Mouse (Mus musculus) embryonic facial prominence, embryonic 10.5 days (tissue): ENCODE results near the gene Sap18b. TPM values are rescaled to one million over a fixed set of nuclear protein-coding genes. Genes with fewer than 3 reads are reported as not detected.
"Not testable (repeated sequence)": the region's sequence is repeated elsewhere in the genome, so short reads cannot be mapped to it uniquely, and the experiment has no call there.

Source experiments
- DNase-seq: peaks from one replicate; pipeline ENCODE4 v3.0.0-alpha.2; 2017; ENCODE audit warnings: low spot score
- H3K27ac ChIP-seq: fragments of 300-500 bp; sonication (generic); replicated peaks from 2 replicates; pipeline ENCODE4 v1.5.1; 2016; ENCODE audit warnings: mild to moderate bottlenecking
- H3K27me3 ChIP-seq: fragments of 300-500 bp; sonication (generic); replicated peaks from 2 replicates; pipeline ENCODE4 v1.6.1; 2016; ENCODE audit warnings: low read depth, mild to moderate bottlenecking; ENCODE audit not compliant: poor library complexity, severe bottlenecking
- H3K36me3 ChIP-seq: fragments of 300-500 bp; sonication (generic); replicated peaks from 2 replicates; pipeline ENCODE4 v1.6.1; 2016; ENCODE audit warnings: mild to moderate bottlenecking, moderate library complexity
- H3K4me1 ChIP-seq: fragments of 300-500 bp; sonication (generic); 2 replicates; pipeline ENCODE4 v1.6.1; 2016
- H3K4me3 ChIP-seq: fragments of 300-500 bp; sonication (generic); 2 replicates; pipeline ENCODE4 v1.5.1; 2016; ENCODE audit warnings: mild to moderate bottlenecking, moderate library complexity
- H3K9me3 ChIP-seq: fragments of 300-500 bp; sonication (generic); 2 replicates; pipeline ENCODE4 v1.6.1; 2016; ENCODE audit warnings: mild to moderate bottlenecking
- WGBS: fragments of 180-500 bp; shearing (Covaris S2); methylation state at CpG from one replicate; pipeline ENCODE4 v1.1.7; 2016; 5-methylcytosine and 5-hydroxymethylcytosine counted together
- polyA plus RNA-seq: library from polyadenylated mRNA; unstranded; fragments of >200 nt; fragmentation: Nextera tagmentation; extraction: Ambion mirVana; gene quantifications from 2 replicates; pipeline ENCODE4 v1.2.1, GENCODE M21; 2016

Gene Sap18b
- polyA plus RNA-seq: 381 and 383 TPM in 2 replicates

GRCm38 (mm10) chr8:95825162-95825561 is at the start of gene Sap18b:
TSS of gene Sap18b (plus strand) at chr8:95825346.
- H3K4me3 ChIP-seq: not testable (repeated sequence)

GRCm38 (mm10) chr8:95781085-95781484 is 44.1 kb upstream of the Sap18b start:
- Histone ChIP-seq H3K27me3 (no peaks in the 10 kb centered on the region), H3K9me3 (peaks cover 5% of the 10 kb centered on the region; the same call in 1 of the 2 replicates), H3K27ac (no peak overlapping the region), H3K4me1 (no peaks in the 10 kb centered on the region), H3K4me3 (no peak overlapping the region), H3K36me3 (peaks cover 98% of the 10 kb centered on the region)
- no peak for DNase-seq
- WGBS: 97% methylated on average over 3 of the region's 3 CpGs

More at GRCm38 (mm10) chr8:95825162-95825561, at the start of gene Sap18b:
- H3K4me1 ChIP-seq, DNase-seq, H3K27ac ChIP-seq, H3K27me3 ChIP-seq, H3K36me3 ChIP-seq, H3K9me3 ChIP-seq: not testable (repeated sequence)
- 58% methylated on average over 25 of the region's 25 CpGs for WGBS

- WGBS: 98% methylated on average over 2 of the region's 2 CpGs
- Histone ChIP-seq H3K4me3 (no peak overlapping the region), H3K4me1 (no peaks in the 10 kb centered on the region), H3K36me3 (peaks cover 98% of the 10 kb centered on the region), H3K27me3 (no peaks in the 10 kb centered on the region), H3K9me3 (peaks cover 5% of the 10 kb centered on the region; the same call in 1 of the 2 replicates), H3K27ac (no peak overlapping the region)
- no peak for DNase-seq
These were observed 43.4 kb upstream of the Sap18b start for GRCm38 (mm10) chr8:95781775-95782174.

GRCm38 (mm10) chr8:95782628-95783027 is 42.5 kb upstream of the Sap18b start:
- H3K36me3 ChIP-seq: peaks cover 100% of the 10 kb centered on the region
- no peak overlapping the region for H3K4me3 ChIP-seq
- no peak overlapping the region for H3K27ac ChIP-seq
- no peaks in the 10 kb centered on the region for H3K27me3 ChIP-seq
- H3K4me1 ChIP-seq: no peaks in the 10 kb centered on the region
- peaks cover 5% of the 10 kb centered on the region; the same call in 1 of the 2 replicates for H3K9me3 ChIP-seq
- DNase-seq: no peak

GRCm38 (mm10) chr8:95785591-95785990 is 39.6 kb upstream of the Sap18b start:
- Histone ChIP-seq H3K27ac (no peak overlapping the region), H3K4me3 (no peak overlapping the region), H3K36me3 (peaks cover 100% of the 10 kb centered on the region), H3K9me3 (no peaks in the 10 kb centered on the region), H3K4me1 (no peaks in the 10 kb centered on the region), H3K27me3 (no peaks in the 10 kb centered on the region)
- 92% methylated on average over 4 of the region's 4 CpGs for WGBS
- DNase-seq: no peak

GRCm38 (mm10) chr8:95795333-95796061 is 29.6 kb upstream of the Sap18b start:
- not testable (repeated sequence) for H3K9me3 ChIP-seq, H3K4me1 ChIP-seq, DNase-seq, H3K27ac ChIP-seq, H3K27me3 ChIP-seq, H3K4me3 ChIP-seq
- peaks cover 79% of the 10 kb centered on the region for H3K36me3 ChIP-seq
- WGBS: 95% methylated on average over 5 of the region's 5 CpGs

- no peaks in the 10 kb centered on the region for H3K9me3 ChIP-seq
- H3K4me1 ChIP-seq: no peaks in the 10 kb centered on the region
- no peak for DNase-seq
- no peaks in the 10 kb centered on the region for H3K27me3 ChIP-seq
- no peak overlapping the region for H3K27ac ChIP-seq
- WGBS: 94% methylated on average over 6 of the region's 6 CpGs
- no peak overlapping the region for H3K4me3 ChIP-seq
- H3K36me3 ChIP-seq: peaks cover 80% of the 10 kb centered on the region
These were observed 26.0 kb upstream of the Sap18b start for GRCm38 (mm10) chr8:95799117-95799516.

- 90% methylated on average over 1 of the region's 1 CpGs for WGBS
These were observed 25.3 kb upstream of the Sap18b start for GRCm38 (mm10) chr8:95799891-95800290.

GRCm38 (mm10) chr8:95800353-95800752 is 24.8 kb upstream of the Sap18b start:
- H3K36me3 ChIP-seq: peaks cover 90% of the 10 kb centered on the region
- H3K27me3 ChIP-seq: no peaks in the 10 kb centered on the region

More at GRCm38 (mm10) chr8:95799891-95800290, 25.3 kb upstream of the Sap18b start:
- Histone ChIP-seq H3K36me3 (peaks cover 87% of the 10 kb centered on the region), H3K27ac (no peak overlapping the region), H3K4me3 (no peak overlapping the region), H3K4me1 (peaks cover 2% of the 10 kb centered on the region), H3K9me3 (no peaks in the 10 kb centered on the region), H3K27me3 (no peaks in the 10 kb centered on the region)
- DNase-seq: no peak

GRCm38 (mm10) chr8:95801476-95802064 is 23.6 kb upstream of the Sap18b start:
- no peak for DNase-seq
- no peak overlapping the region for H3K4me3 ChIP-seq
- WGBS: 85% methylated on average over 1 of the region's 1 CpGs
- peaks cover 82% of the 10 kb centered on the region for H3K36me3 ChIP-seq
- no peaks in the 10 kb centered on the region for H3K27me3 ChIP-seq
- no peak overlapping the region for H3K27ac ChIP-seq
- peaks cover 15% of the 10 kb centered on the region for H3K4me1 ChIP-seq
- H3K9me3 ChIP-seq: no peaks in the 10 kb centered on the region

More at GRCm38 (mm10) chr8:95800353-95800752, 24.8 kb upstream of the Sap18b start:
- peaks cover 7% of the 10 kb centered on the region for H3K4me1 ChIP-seq
- no peaks in the 10 kb centered on the region for H3K9me3 ChIP-seq
- no peak overlapping the region for H3K27ac ChIP-seq
- no peak for DNase-seq
- WGBS: 90% methylated on average over 3 of the region's 3 CpGs
- H3K4me3 ChIP-seq: no peak overlapping the region

GRCm38 (mm10) chr8:95802231-95802630 is 22.9 kb upstream of the Sap18b start:
- no peak for DNase-seq

GRCm38 (mm10) chr8:95805482-95805881 is 19.7 kb upstream of the Sap18b start:
- Histone ChIP-seq H3K27me3 (no peaks in the 10 kb centered on the region), H3K4me3 (peak overlapping the region; percentile 99), H3K36me3 (peaks cover 44% of the 10 kb centered on the region), H3K4me1 (peaks cover 15% of the 10 kb centered on the region), H3K27ac (no peak overlapping the region), H3K9me3 (no peaks in the 10 kb centered on the region)
- WGBS: 80% methylated on average over 2 of the region's 2 CpGs
- no peak for DNase-seq

More at GRCm38 (mm10) chr8:95802231-95802630, 22.9 kb upstream of the Sap18b start:
- Histone ChIP-seq H3K4me1 (peaks cover 15% of the 10 kb centered on the region), H3K4me3 (no peak overlapping the region), H3K9me3 (no peaks in the 10 kb centered on the region), H3K27ac (no peak overlapping the region), H3K36me3 (peaks cover 75% of the 10 kb centered on the region), H3K27me3 (no peaks in the 10 kb centered on the region)
- WGBS: 92% methylated on average over 8 of the region's 8 CpGs
